Mouse (Mus musculus): Measurements from ENCODE around the gene Soga1.

DNA sequence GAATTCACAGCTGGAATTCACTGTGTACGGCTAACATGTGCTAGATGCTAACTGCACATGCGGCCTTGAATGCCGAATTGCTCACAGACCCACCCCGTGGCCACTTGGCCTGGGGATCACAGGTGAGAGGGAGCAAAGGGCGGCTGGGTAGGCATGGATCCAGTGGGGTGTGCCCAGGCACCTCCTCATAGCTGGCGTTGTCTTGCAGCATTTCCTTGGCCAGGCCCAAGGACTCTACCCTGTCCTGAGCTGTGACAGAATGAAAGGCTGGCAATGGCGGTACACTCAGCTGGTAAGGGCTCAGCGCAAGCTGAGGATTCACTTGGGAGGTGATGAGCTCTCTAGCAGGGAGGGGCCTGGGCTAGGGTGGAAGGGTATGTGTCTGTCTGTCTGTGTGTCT is 7.7 kb upstream of the Soga1 start, which contains the start of gene Tldc2:
- TF ChIP-seq POLR2A (IDR thresholded peaks at IDR 0.05; ENCODE audit: borderline replicate concordance, extremely low read depth, insufficient read depth, insufficient read length, poor library complexity, severe bottlenecking) = no peak
- no peak for TF ChIP-seq CTCF (IDR thresholded peaks at IDR 0.05; ENCODE audit: borderline replicate concordance, extremely low read depth, insufficient read depth, insufficient read length)
